Mouse (Mus musculus) spleen, adult 2 months (tissue): Measurements from ENCODE around the gene Grin1. TPM values are rescaled to one million over a fixed set of nuclear protein-coding genes. Genes with fewer than 3 reads are reported as not detected.

Experiments used
- DNase-seq, 2 experiments: peaks; one replicate each; pipeline versions ENCODE4 v3.0.0 to v3.0.0-alpha.2; 2012 to 2021; ENCODE audit warnings: low spot score in 2 of 2, low read depth in 1 of 2
- H3K27ac ChIP-seq: fragments of 200-500 bp; 2 replicates; pipeline ENCODE4 v1.5.1; 2012; ENCODE audit warnings: low read length, inconsistent platforms; ENCODE audit not compliant: insufficient read depth
- H3K27me3 ChIP-seq: fragments of 200-500 bp; 2 replicates; pipeline ENCODE4 v1.6.1; 2012; ENCODE audit warnings: mild to moderate bottlenecking, moderate library complexity, low read length, inconsistent platforms; ENCODE audit not compliant: control insufficient read depth, insufficient read depth
- H3K36me3 ChIP-seq: fragments of 200-500 bp; 2 replicates; pipeline ENCODE4 v1.6.1; 2012; ENCODE audit warnings: mild to moderate bottlenecking, low read length, inconsistent platforms; ENCODE audit not compliant: control insufficient read depth, insufficient read depth
- H3K4me1 ChIP-seq: fragments of 200-500 bp; 2 replicates; pipeline ENCODE4 v1.6.1; 2011; ENCODE audit warnings: inconsistent platforms; ENCODE audit not compliant: control insufficient read depth, insufficient read depth, insufficient read length
- H3K4me3 ChIP-seq: fragments of 200-500 bp; 2 replicates; pipeline ENCODE4 v1.5.1; 2011; ENCODE audit warnings: mild to moderate bottlenecking, inconsistent platforms; ENCODE audit not compliant: insufficient read depth, insufficient read length; ENCODE audit errors: extremely low read depth
- CTCF ChIP-seq: fragments of 200-500 bp; IDR thresholded peaks from 2 replicates; pipeline ENCODE4 v1.5.1; 2011; ENCODE audit warnings: mild to moderate bottlenecking, inconsistent platforms; ENCODE audit not compliant: insufficient read depth, insufficient read length, insufficient replicate concordance; ENCODE audit errors: extremely low read depth
- POLR2A ChIP-seq: fragments of 200-500 bp; IDR thresholded peaks from 2 replicates; pipeline ENCODE4 v1.6.1; 2011; ENCODE audit warnings: low read depth, low read length, inconsistent platforms
- WGBS: fragments of 180-500 bp; shearing (Covaris S2); methylation state at CpG from one replicate; pipeline ENCODE4 v1.1.7; 2018; 5-methylcytosine and 5-hydroxymethylcytosine counted together
- polyA plus RNA-seq: library from polyadenylated mRNA; depleted of rRNA; stranded (reverse); fragments of >200 nt; gene quantifications from 2 replicates; pipeline ENCODE4 v1.2.3, GENCODE M21; 2012

Gene Grin1
- polyA plus RNA-seq, 1 experiment: 0.04 TPM

DNA sequence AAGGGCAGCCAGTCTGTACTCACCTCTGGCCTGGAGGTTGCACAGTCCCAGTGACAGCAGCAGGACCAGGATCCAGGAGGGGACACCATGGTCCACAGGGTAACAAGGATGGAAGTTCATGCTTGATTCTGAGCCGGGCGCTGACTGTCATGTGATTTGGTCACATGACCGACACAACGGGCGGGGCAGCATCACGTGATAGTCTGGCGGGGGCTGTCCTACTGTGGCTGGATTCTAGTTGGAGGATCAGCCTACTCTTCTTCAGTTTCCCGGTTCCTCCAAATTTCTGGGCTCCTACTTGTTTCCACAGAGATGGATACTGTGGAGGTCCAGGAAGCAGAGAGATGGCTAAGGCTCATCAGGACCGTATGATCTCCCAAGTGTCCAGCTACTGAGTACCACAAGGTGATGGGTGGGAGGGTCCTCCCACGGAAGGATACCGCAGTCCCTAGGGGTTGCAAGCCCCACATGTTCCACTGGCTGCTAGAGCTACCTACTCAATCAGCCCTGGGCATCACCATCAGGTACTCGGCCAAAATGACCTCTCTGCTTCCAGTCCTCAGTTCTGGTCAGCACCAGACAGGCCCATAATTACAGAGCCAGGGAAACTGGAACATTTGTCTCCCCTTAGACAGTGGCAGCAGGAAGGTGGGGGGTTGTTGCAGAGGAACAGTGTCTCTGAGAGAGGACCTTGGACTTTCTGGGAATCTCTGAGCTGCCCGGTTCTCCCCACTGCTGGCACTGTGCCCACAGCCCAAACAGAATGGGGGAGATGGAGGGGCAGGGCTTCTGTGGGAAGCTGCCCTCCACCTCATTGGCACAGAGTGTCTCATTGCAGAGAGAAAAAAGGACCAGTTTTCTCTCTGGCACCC lies 37.5 kb upstream of the Grin1 start, which contains the start of gene Dpp7:
Dpp7 (minus strand) TSS at position 152 of the 872 bp plus-strand sequence.
- WGBS: 8% methylated on average over 13 of the region's 13 CpGs
- Histone ChIP-seq H3K27me3 (no peaks in the 10 kb centered on the region), H3K27ac (no peak within 1 kb of the TSS), H3K4me3 (peak within 1 kb of the TSS; percentile 66), H3K36me3 (peaks cover 3% of the 10 kb centered on the region), H3K4me1 (peaks cover 15% of the 10 kb centered on the region; the same call in 1 of the 2 replicates)
- TF ChIP-seq CTCF (no peak), POLR2A (no peak)
- DNase-seq: peak; percentile 64 to 78

DNA sequence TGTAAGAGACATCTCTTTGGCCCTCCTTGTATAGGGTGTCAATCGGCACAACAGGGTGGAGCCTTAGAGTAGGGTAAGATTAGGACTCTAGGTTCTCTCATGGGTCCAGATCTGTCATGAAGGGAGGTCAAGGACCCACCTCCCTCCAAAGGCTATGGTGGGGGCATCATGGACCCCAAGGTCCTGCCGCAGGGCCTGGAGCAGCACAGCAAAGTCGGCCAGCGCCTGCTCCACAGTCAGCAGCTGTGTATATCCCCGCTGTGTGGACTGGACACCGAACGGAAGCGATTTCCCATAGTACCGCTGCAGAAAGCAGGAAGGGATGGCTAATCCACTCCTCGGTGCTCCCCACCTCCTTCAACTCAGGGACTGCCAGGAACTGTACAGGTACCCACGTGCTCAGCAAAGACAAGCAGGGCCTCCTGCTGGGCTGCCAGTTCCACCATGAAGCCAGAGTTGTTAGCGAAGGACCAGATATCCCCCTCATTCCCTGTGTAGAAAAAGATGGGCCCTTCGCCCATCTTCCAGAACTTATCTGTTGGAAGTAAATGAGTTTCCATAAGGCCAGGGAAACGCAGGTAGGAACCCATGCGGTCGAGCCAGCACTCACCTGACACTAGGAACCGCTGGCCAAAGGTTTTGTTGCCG lies 36.6 kb upstream of the Grin1 start:
- no peak for TF ChIP-seq CTCF
- Histone ChIP-seq H3K36me3 (peaks cover 10% of the 10 kb centered on the region), H3K27me3 (no peaks in the 10 kb centered on the region), H3K4me3 (peak overlapping the region; percentile 66; the same call in 1 of the 2 replicates), H3K27ac (no peak overlapping the region), H3K4me1 (peaks cover 15% of the 10 kb centered on the region; the same call in 1 of the 2 replicates)
- WGBS: 49% methylated on average over 18 of the region's 18 CpGs
- no peak for DNase-seq

GRCm38 (mm10) chr2:25354211-25354610 lies 35.2 kb upstream of the Grin1 start:
- Histone ChIP-seq H3K36me3 (peaks cover 18% of the 10 kb centered on the region), H3K27ac (no peak overlapping the region), H3K27me3 (no peaks in the 10 kb centered on the region), H3K4me3 (no peak overlapping the region), H3K4me1 (peaks cover 15% of the 10 kb centered on the region; the same call in 1 of the 2 replicates)
- no peak for TF ChIP-seq POLR2A
- TF ChIP-seq CTCF: no peak
- 90% methylated on average over 6 of the region's 6 CpGs for WGBS
- no peak for DNase-seq

- H3K36me3 ChIP-seq: peaks cover 42% of the 10 kb centered on the region
- H3K27me3 ChIP-seq: no peaks in the 10 kb centered on the region
- TF ChIP-seq POLR2A (no peak), CTCF (no peak)
- H3K27ac ChIP-seq: no peak overlapping the region
- WGBS: 98% methylated on average over 3 of the region's 3 CpGs
- H3K4me1 ChIP-seq: peaks cover 6% of the 10 kb centered on the region; the same call in 1 of the 2 replicates
- H3K4me3 ChIP-seq: no peak overlapping the region
- DNase-seq: no peak
Measured at GRCm38 (mm10) chr2:25350701-25351100, 31.7 kb upstream of the Grin1 start.

- TF ChIP-seq POLR2A: no peak
- 96% methylated on average over 4 of the region's 4 CpGs for WGBS
- Histone ChIP-seq H3K4me3 (no peak overlapping the region), H3K4me1 (no peaks in the 10 kb centered on the region), H3K36me3 (peaks cover 54% of the 10 kb centered on the region), H3K27me3 (no peaks in the 10 kb centered on the region), H3K27ac (no peak overlapping the region)
- no peak for DNase-seq
Measured at GRCm38 (mm10) chr2:25349499-25349898, 30.5 kb upstream of the Grin1 start.

GRCm38 (mm10) chr2:25348162-25348561 lies 29.2 kb upstream of the Grin1 start:
- Histone ChIP-seq H3K27ac (no peak overlapping the region), H3K4me1 (no peaks in the 10 kb centered on the region), H3K36me3 (peaks cover 59% of the 10 kb centered on the region), H3K27me3 (no peaks in the 10 kb centered on the region), H3K4me3 (no peak overlapping the region)
- DNase-seq: no peak
- WGBS: 92% methylated on average over 7 of the region's 7 CpGs
- TF ChIP-seq POLR2A (no peak), CTCF (no peak)
